Mouse (Mus musculus) gastrocnemius, postnatal 4 days (tissue): ENCODE measurements around the gene Olfr156. TPM values are rescaled to one million over a fixed set of nuclear protein-coding genes. Genes with fewer than 3 reads are reported as not detected.

ENCODE experiments used
- total RNA-seq, 2 experiments: library from RNA; stranded (reverse); gene quantifications; 2 replicates each; pipeline ENCODE4 v1.2.3; 2021

Gene Olfr156
- total RNA-seq, 2 experiments from 2014 or later: not detected

Other genes with a start within 250 kb of the Olfr156 start
- 10 to 100 TPM; 37.1 to 41.3 TPM for gene Rgp1, start 245.2 kb downstream of the Olfr156 start, total RNA-seq
- 10 to 100 TPM; 11.5 to 12.0 TPM for gene Gba2, start 245.0 kb downstream of the Olfr156 start, total RNA-seq
- gene Msmp, start 239.4 kb downstream of the Olfr156 start, total RNA-seq: not detected
- 10 to 100 TPM; 42.9 to 49.7 TPM for gene Npr2, start 192.0 kb downstream of the Olfr156 start, total RNA-seq
- under 1 TPM in 1 of 2 experiments, not detected in 1; 0.26 TPM for gene Spag8, start 170.3 kb downstream of the Olfr156 start, total RNA-seq
- 10 to 100 TPM; 57.6 to 66.5 TPM for gene Hint2, start 167.4 kb downstream of the Olfr156 start, total RNA-seq
- gene Tmem8b, start 154.9 kb downstream of the Olfr156 start, total RNA-seq: 10 to 100 TPM in 1 of 2 experiments, 1 to 10 TPM in 1; 9.4 to 12.0 TPM
- under 1 TPM; 0.13 to 0.44 TPM for gene Fam221b, start 154.8 kb downstream of the Olfr156 start, total RNA-seq
- not detected for gene Olfr70, start 123.1 kb downstream of the Olfr156 start, total RNA-seq
- gene Olfr71, start 113.6 kb downstream of the Olfr156 start, total RNA-seq: not detected
- 1 to 10 TPM; 2.2 TPM for gene Hrct1, start 96.7 kb downstream of the Olfr156 start, total RNA-seq
- 1 to 10 TPM; 1.4 to 1.5 TPM for gene Spaar, start 93.9 kb downstream of the Olfr156 start, total RNA-seq
- not detected for gene Olfr159, start 52.9 kb downstream of the Olfr156 start, total RNA-seq
- gene Olfr157, start 16.3 kb upstream of the Olfr156 start, total RNA-seq: not detected
- gene Olfr155, start 27.7 kb upstream of the Olfr156 start, total RNA-seq: not detected
- 10 to 100 TPM; 25.7 to 26.2 TPM for gene Reck, start 51.6 kb upstream of the Olfr156 start, total RNA-seq
- 10 to 100 TPM; 44.4 to 44.5 TPM for gene Glipr2, start 133.5 kb upstream of the Olfr156 start, total RNA-seq
- under 1 TPM; 0.26 to 0.32 TPM for gene Ccin, start 159.6 kb upstream of the Olfr156 start, total RNA-seq
- gene Clta, start 180.6 kb upstream of the Olfr156 start, total RNA-seq: 100 to 1,000 TPM; 158 to 176 TPM